Mouse (Mus musculus) limb, embryonic 13.5 days (tissue): ENCODE results near the gene Erbb4. TPM values are rescaled to one million over a fixed set of nuclear protein-coding genes. Genes with fewer than 3 reads are reported as not detected.

Source experiments
- ATAC-seq: fragments of 200-750 bp; cut with Nextera tagmentation; 2 replicates; pipeline ENCODE4 v1.8.0; 2017; ENCODE audit warnings: low read depth, moderate number of reproducible peaks, moderate TSS enrichment; ENCODE audit not compliant: low FRiP score
- H3K27ac ChIP-seq: fragments of 300-500 bp; sonication (generic); 2 replicates; pipeline ENCODE4 v1.5.1; 2015; ENCODE audit warnings: inconsistent platforms, mild to moderate bottlenecking, moderate library complexity
- H3K27me3 ChIP-seq: fragments of 300-500 bp; sonication (generic); 2 replicates; pipeline ENCODE4 v1.6.1; 2015; ENCODE audit warnings: mild to moderate bottlenecking, inconsistent platforms
- H3K36me3 ChIP-seq: fragments of 300-500 bp; sonication (generic); 2 replicates; pipeline ENCODE4 v1.6.1; 2015; ENCODE audit warnings: inconsistent platforms, mild to moderate bottlenecking, moderate library complexity
- H3K4me1 ChIP-seq: fragments of 300-500 bp; sonication (generic); 2 replicates; pipeline ENCODE4 v1.6.1; 2015; ENCODE audit warnings: inconsistent platforms
- H3K4me2 ChIP-seq: fragments of 300-500 bp; sonication (generic); replicated peaks from 2 replicates; pipeline ENCODE4 v1.6.1; 2015; ENCODE audit warnings: inconsistent platforms, mild to moderate bottlenecking, moderate library complexity
- H3K4me3 ChIP-seq: fragments of 300-500 bp; sonication (generic); 2 replicates; pipeline ENCODE4 v1.5.1; 2015; ENCODE audit warnings: moderate library complexity, mild to moderate bottlenecking, inconsistent platforms
- H3K9ac ChIP-seq: fragments of 300-500 bp; sonication (generic); 2 replicates; pipeline ENCODE4 v1.6.1; 2015; ENCODE audit warnings: mild to moderate bottlenecking, inconsistent platforms
- H3K9me3 ChIP-seq: fragments of 300-500 bp; sonication (generic); 2 replicates; pipeline ENCODE4 v1.6.1; 2016; ENCODE audit warnings: inconsistent platforms
- WGBS: fragments of 180-500 bp; shearing (Covaris S2); methylation state at CpG from one replicate; pipeline ENCODE4 v1.1.7; 2015; 5-methylcytosine and 5-hydroxymethylcytosine counted together
- polyA plus RNA-seq: library from polyadenylated mRNA; unstranded; fragments of >200 nt; fragmentation: Nextera tagmentation; extraction: Ambion mirVana; gene quantifications from 2 replicates; pipeline ENCODE4 v1.2.1, GENCODE M21; 2015

Gene Erbb4
- polyA plus RNA-seq, 1 experiment from 2014 or later: 1.7 TPM

DNA sequence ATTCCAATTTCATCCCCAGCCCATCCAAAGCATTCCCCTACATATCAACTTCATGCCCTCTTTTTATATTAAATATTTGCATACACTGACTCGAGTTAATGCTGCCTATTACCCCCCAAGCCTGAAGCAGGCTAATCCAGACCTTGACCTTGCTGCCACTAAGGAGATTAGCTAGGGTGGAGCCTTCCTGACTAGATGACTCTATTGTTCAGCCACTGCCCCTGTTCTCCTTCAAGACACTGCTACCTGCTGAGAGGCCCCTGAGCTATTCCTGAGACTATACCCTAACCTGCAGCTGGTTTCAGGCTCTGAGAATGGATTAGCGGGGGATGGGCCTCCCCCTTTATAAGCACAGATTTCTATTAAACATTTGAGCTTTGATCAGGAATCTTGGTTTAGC is 774.1 kb downstream of the Erbb4 start:
- WGBS: 55% methylated on average over 2 of the region's 2 CpGs
- Histone ChIP-seq H3K4me2 (no peak overlapping the region), H3K9ac (no peak overlapping the region), H3K36me3 (no peaks in the 10 kb centered on the region), H3K27ac (no peak overlapping the region), H3K4me3 (no peak overlapping the region), H3K4me1 (no peaks in the 10 kb centered on the region), H3K9me3 (no peaks in the 10 kb centered on the region), H3K27me3 (no peaks in the 10 kb centered on the region)
- ATAC-seq: no peak

- no peaks in the 10 kb centered on the region for H3K4me1 ChIP-seq
- no peak overlapping the region for H3K4me2 ChIP-seq
- H3K36me3 ChIP-seq: no peaks in the 10 kb centered on the region
- no peaks in the 10 kb centered on the region for H3K27me3 ChIP-seq
- ATAC-seq: no peak
- 70% methylated on average over 4 of the region's 4 CpGs for WGBS
- H3K9me3 ChIP-seq: no peaks in the 10 kb centered on the region
- no peak overlapping the region for H3K9ac ChIP-seq
- H3K4me3 ChIP-seq: no peak overlapping the region
- H3K27ac ChIP-seq: no peak overlapping the region
Measured at GRCm38 (mm10) chr1:68305813-68306212, 802.0 kb downstream of the Erbb4 start.

DNA sequence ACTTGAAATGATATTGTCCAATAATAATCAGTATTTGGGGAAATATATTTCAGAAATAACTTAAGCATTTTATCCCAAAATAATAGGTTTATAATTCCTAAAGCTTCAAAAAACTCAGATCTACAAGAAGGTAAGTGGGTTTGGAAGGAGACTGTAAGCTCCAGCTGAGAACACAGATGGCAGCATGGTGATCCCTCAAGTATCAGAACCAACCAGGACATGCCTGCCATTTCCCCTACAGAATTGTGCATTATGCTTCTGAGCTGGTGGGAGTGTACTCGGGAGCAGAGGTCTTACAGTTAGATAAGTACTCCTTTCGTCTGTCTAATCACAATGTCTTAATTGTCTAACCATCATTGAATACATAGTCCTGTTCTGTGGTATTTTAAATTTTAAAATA is 823.4 kb downstream of the Erbb4 start:
- Histone ChIP-seq H3K9me3 (no peaks in the 10 kb centered on the region), H3K4me1 (no peaks in the 10 kb centered on the region), H3K4me3 (no peak overlapping the region), H3K27me3 (no peaks in the 10 kb centered on the region), H3K27ac (no peak overlapping the region), H3K36me3 (no peaks in the 10 kb centered on the region), H3K9ac (no peak overlapping the region), H3K4me2 (no peak overlapping the region)
- WGBS: 81% methylated on average over 2 of the region's 2 CpGs
- ATAC-seq: no peak

GRCm38 (mm10) chr1:68275819-68276218 is 832.0 kb downstream of the Erbb4 start:
- H3K9ac ChIP-seq: no peak overlapping the region
- no peaks in the 10 kb centered on the region for H3K27me3 ChIP-seq
- no peaks in the 10 kb centered on the region for H3K36me3 ChIP-seq
- no peaks in the 10 kb centered on the region for H3K9me3 ChIP-seq
- no peak overlapping the region for H3K4me2 ChIP-seq
- ATAC-seq: no peak
- H3K4me1 ChIP-seq: no peaks in the 10 kb centered on the region
- no peak overlapping the region for H3K27ac ChIP-seq
- 49% methylated on average over 5 of the region's 5 CpGs for WGBS
- no peak overlapping the region for H3K4me3 ChIP-seq

DNA sequence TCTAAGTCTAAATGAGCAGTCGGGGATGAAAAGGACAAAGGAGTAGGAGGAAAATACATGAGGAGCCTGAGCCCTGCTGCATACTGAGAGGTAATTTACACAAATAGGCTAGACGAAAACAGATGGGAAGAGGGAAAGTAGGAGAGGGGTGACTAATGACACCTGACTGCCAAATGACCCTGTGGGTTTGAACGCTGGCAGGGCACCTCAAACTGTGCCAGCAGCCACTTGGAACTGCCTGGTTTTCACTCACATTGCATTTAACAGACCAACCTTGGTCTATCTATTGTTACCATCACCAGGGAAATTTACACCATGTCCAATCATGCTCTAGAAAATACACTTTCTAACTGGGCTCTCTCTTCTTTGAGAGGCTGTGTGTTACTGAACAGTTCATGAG is 929.3 kb downstream of the Erbb4 start:
- Histone ChIP-seq H3K27me3 (no peaks in the 10 kb centered on the region), H3K4me3 (no peak overlapping the region), H3K4me2 (no peak overlapping the region), H3K9me3 (no peaks in the 10 kb centered on the region), H3K4me1 (no peaks in the 10 kb centered on the region), H3K9ac (no peak overlapping the region), H3K36me3 (no peaks in the 10 kb centered on the region), H3K27ac (no peak overlapping the region)
- no peak for ATAC-seq
- 23% methylated on average over 3 of the region's 3 CpGs for WGBS

GRCm38 (mm10) chr1:68155253-68155652 is 952.6 kb downstream of the Erbb4 start:
- Histone ChIP-seq H3K4me3 (no peak overlapping the region), H3K9ac (no peak overlapping the region), H3K4me2 (no peak overlapping the region), H3K4me1 (no peaks in the 10 kb centered on the region), H3K36me3 (no peaks in the 10 kb centered on the region), H3K9me3 (no peaks in the 10 kb centered on the region), H3K27me3 (no peaks in the 10 kb centered on the region), H3K27ac (no peak overlapping the region)
- no peak for ATAC-seq
- WGBS: 64% methylated on average over 1 of the region's 1 CpGs

DNA sequence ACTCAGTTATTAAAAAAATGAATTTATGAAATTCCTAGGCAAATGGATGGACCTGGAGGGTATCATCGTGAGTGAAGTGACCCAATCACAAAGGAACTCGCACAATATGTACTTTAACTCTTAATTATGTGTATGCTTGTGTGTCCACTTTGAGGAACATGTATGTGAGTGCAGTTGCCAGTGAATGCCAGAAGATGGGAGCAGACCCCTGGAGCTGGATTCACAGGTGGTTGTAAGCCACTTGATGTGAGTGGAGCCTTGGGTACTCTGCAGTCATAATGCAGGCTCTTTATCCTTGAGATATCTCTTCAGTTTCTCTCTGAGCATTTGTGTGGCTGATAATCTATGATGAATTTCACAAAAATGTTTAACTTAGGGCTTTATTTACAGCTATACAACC is 957.3 kb downstream of the Erbb4 start:
- Histone ChIP-seq H3K36me3 (no peaks in the 10 kb centered on the region), H3K9me3 (no peaks in the 10 kb centered on the region), H3K9ac (no peak overlapping the region), H3K4me2 (no peak overlapping the region), H3K4me1 (no peaks in the 10 kb centered on the region), H3K27ac (no peak overlapping the region), H3K4me3 (no peak overlapping the region), H3K27me3 (no peaks in the 10 kb centered on the region)
- ATAC-seq: no peak
- WGBS: 76% methylated on average over 2 of the region's 2 CpGs

- no peak for ATAC-seq
- Histone ChIP-seq H3K4me1 (no peaks in the 10 kb centered on the region), H3K4me2 (no peak overlapping the region), H3K27ac (no peak overlapping the region), H3K9me3 (no peaks in the 10 kb centered on the region), H3K4me3 (no peak overlapping the region), H3K9ac (no peak overlapping the region), H3K36me3 (no peaks in the 10 kb centered on the region), H3K27me3 (no peaks in the 10 kb centered on the region)
- WGBS: 80% methylated on average over 7 of the region's 7 CpGs
Measured at GRCm38 (mm10) chr1:68142562-68143350, 965.1 kb downstream of the Erbb4 start.

GRCm38 (mm10) chr1:68134943-68135342 is 972.9 kb downstream of the Erbb4 start:
- H3K27ac ChIP-seq: no peak overlapping the region
- H3K27me3 ChIP-seq: no peaks in the 10 kb centered on the region
- no peak overlapping the region for H3K4me3 ChIP-seq
- H3K36me3 ChIP-seq: no peaks in the 10 kb centered on the region
- H3K4me1 ChIP-seq: no peaks in the 10 kb centered on the region
- no peak overlapping the region for H3K9ac ChIP-seq
- H3K9me3 ChIP-seq: no peaks in the 10 kb centered on the region
- no peak for ATAC-seq
- no peak overlapping the region for H3K4me2 ChIP-seq

DNA sequence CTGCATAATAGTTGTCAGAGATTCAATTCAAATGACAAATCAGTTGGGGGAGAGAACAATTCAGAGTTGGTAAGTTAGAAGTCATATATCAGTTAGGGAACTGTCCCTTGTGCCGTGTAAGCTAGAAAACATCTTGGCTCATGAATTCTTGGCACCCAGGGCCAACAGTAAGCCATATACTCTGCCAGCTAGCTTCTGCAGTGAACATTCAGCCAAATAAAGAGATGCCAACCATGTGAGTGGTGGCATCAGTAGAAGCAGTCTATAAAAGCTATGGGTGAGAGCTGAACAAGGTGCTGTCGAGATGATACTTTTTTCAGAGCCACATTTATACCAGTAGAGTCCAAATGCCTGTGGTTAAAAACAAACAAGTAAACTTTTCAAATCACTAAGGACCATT is 973.4 kb downstream of the Erbb4 start:
- Histone ChIP-seq H3K9me3 (no peaks in the 10 kb centered on the region), H3K27me3 (no peaks in the 10 kb centered on the region), H3K4me2 (no peak overlapping the region), H3K4me1 (no peaks in the 10 kb centered on the region), H3K36me3 (no peaks in the 10 kb centered on the region), H3K27ac (no peak overlapping the region), H3K4me3 (no peak overlapping the region), H3K9ac (no peak overlapping the region)
- WGBS: 86% methylated on average over 2 of the region's 2 CpGs
- ATAC-seq: no peak

DNA sequence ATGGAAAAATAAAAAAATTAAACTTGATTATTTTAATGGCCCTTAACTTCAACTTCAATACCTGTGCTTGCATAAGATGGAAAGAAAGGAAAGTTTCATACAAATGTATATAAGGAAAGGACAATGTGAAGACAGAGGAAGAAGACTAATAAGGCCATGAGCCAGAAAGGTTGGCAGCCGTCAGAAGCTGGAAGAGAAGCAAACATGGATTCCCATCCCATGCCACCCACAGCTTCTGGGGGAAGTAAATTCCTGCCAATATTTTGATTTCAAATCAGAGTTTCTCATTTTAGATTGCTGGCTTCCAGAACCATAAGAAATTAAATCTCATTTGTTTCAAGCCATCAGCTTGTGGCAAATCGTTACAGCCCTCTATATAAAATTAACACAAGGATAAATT is 984.3 kb downstream of the Erbb4 start:
- no peak overlapping the region for H3K4me2 ChIP-seq
- no peak for ATAC-seq
- no peaks in the 10 kb centered on the region for H3K27me3 ChIP-seq
- H3K4me3 ChIP-seq: no peak overlapping the region
- H3K4me1 ChIP-seq: no peaks in the 10 kb centered on the region
- WGBS: 85% methylated on average over 2 of the region's 2 CpGs
- no peak overlapping the region for H3K9ac ChIP-seq
- no peak overlapping the region for H3K27ac ChIP-seq
- no peaks in the 10 kb centered on the region for H3K36me3 ChIP-seq
- H3K9me3 ChIP-seq: no peaks in the 10 kb centered on the region

GRCm38 (mm10) chr1:68120364-68120763 is 987.5 kb downstream of the Erbb4 start:
- no peaks in the 10 kb centered on the region for H3K4me1 ChIP-seq
- no peaks in the 10 kb centered on the region for H3K27me3 ChIP-seq
- whole genome bisulfite sequencing: 73% methylated on average over 7 of the region's 7 CpGs
- H3K27ac ChIP-seq: no peak overlapping the region
- no peak overlapping the region for H3K9ac ChIP-seq
- ATAC-seq: no peak
- H3K9me3 ChIP-seq: no peaks in the 10 kb centered on the region
- no peaks in the 10 kb centered on the region for H3K36me3 ChIP-seq
- no peak overlapping the region for H3K4me2 ChIP-seq
- no peak overlapping the region for H3K4me3 ChIP-seq

GRCm38 (mm10) chr1:68115721-68116120 is 992.1 kb downstream of the Erbb4 start:
- no peak overlapping the region for H3K4me3 ChIP-seq
- H3K27me3 ChIP-seq: no peaks in the 10 kb centered on the region
- no peak overlapping the region for H3K9ac ChIP-seq
- no peak overlapping the region for H3K4me2 ChIP-seq
- H3K27ac ChIP-seq: no peak overlapping the region
- H3K9me3 ChIP-seq: no peaks in the 10 kb centered on the region
- no peaks in the 10 kb centered on the region for H3K36me3 ChIP-seq
- 61% methylated on average over 5 of the region's 5 CpGs for WGBS
- no peaks in the 10 kb centered on the region for H3K4me1 ChIP-seq
- no peak for ATAC-seq
